Mouse (Mus musculus) intestine, embryonic 16.5 days (tissue): ENCODE data around the gene Vamp2. TPM values are rescaled to one million over a fixed set of nuclear protein-coding genes. Genes with fewer than 3 reads are reported as not detected.

Source experiments
- ATAC-seq: fragments of 200-750 bp; cut with Nextera tagmentation; 2 replicates; pipeline ENCODE4 v1.8.0; 2017; ENCODE audit warnings: moderate TSS enrichment, moderate library complexity
- H3K27ac ChIP-seq: fragments of 300-500 bp; sonication (generic); 2 replicates; pipeline ENCODE4 v1.5.1; 2014; ENCODE audit warnings: mild to moderate bottlenecking, low read length
- H3K27me3 ChIP-seq: fragments of 300-500 bp; sonication (generic); replicated peaks from 2 replicates; pipeline ENCODE4 v1.6.1; 2014; ENCODE audit warnings: low read length, control low read depth, mixed read lengths; ENCODE audit not compliant: control insufficient read depth, insufficient read depth
- H3K36me3 ChIP-seq: fragments of 300-500 bp; sonication (generic); 2 replicates; pipeline ENCODE4 v1.6.1; 2014; ENCODE audit warnings: low read length, control low read depth; ENCODE audit not compliant: control insufficient read depth, insufficient read depth
- H3K4me1 ChIP-seq: fragments of 300-500 bp; sonication (generic); 2 replicates; pipeline ENCODE4 v1.6.1; 2014; ENCODE audit warnings: low read length, control low read depth, mixed read lengths; ENCODE audit not compliant: control insufficient read depth, insufficient read depth
- H3K4me2 ChIP-seq: fragments of 300-500 bp; sonication (generic); 2 replicates; pipeline ENCODE4 v1.6.1; 2014; ENCODE audit warnings: low read depth, low read length, control low read depth
- H3K4me3 ChIP-seq: fragments of 300-500 bp; sonication (generic); 2 replicates; pipeline ENCODE4 v1.5.1; 2014; ENCODE audit warnings: mild to moderate bottlenecking, low read length
- H3K9ac ChIP-seq: fragments of 300-500 bp; sonication (generic); 2 replicates; pipeline ENCODE4 v1.6.1; 2014; ENCODE audit warnings: low read depth, low read length
- H3K9me3 ChIP-seq: fragments of 300-500 bp; sonication (generic); 2 replicates; pipeline ENCODE4 v1.6.1; 2016; ENCODE audit warnings: low read length, control low read depth; ENCODE audit not compliant: control insufficient read depth
- WGBS: fragments of 180-500 bp; shearing (Covaris S2); extraction: QIAGEN DNeasy Blood & Tissue Kit; methylation state at CpG from one replicate; pipeline ENCODE4 v1.1.7; 2014; 5-methylcytosine and 5-hydroxymethylcytosine counted together
- polyA plus RNA-seq: library from polyadenylated mRNA; unstranded; fragments of >200 nt; fragmentation: Nextera tagmentation; extraction: Ambion mirVana; gene quantifications from 2 replicates; pipeline ENCODE4 v1.2.1, GENCODE M21; 2015

Vamp2 gene
- polyA plus RNA-seq, 1 experiment from 2014 or later: 65.8 TPM

DNA sequence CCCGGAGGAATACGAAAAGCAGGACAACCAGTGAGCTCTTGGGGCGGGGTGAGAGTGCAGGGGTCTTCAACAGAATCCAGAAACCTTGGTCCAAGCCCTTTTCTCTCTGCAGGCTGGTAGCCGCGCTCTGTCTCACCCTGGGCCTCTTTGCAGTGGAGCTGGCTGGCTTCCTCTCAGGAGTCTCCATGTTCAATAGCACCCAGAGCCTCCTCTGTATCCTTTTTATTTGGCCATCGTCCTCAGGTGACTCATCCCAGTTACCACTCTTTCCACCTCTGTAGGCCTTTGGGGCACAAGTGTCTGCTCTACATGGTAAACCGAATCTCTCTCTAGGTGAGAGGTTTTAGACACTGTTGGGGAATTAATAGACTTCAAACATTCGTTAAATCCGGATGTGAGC lies 17.0 kb upstream of the Vamp2 start:
- Histone ChIP-seq H3K36me3 (no peaks in the 10 kb centered on the region), H3K27me3 (no peaks in the 10 kb centered on the region), H3K9ac (peak overlapping the region; percentile 77), H3K4me2 (peak overlapping the region; percentile 76), H3K4me1 (peaks cover 37% of the 10 kb centered on the region), H3K4me3 (peak overlapping the region; percentile 56), H3K9me3 (no peaks in the 10 kb centered on the region), H3K27ac (peak overlapping the region; percentile 83)
- 27% methylated on average over 9 of the region's 9 CpGs for WGBS
- ATAC-seq: no peak

DNA sequence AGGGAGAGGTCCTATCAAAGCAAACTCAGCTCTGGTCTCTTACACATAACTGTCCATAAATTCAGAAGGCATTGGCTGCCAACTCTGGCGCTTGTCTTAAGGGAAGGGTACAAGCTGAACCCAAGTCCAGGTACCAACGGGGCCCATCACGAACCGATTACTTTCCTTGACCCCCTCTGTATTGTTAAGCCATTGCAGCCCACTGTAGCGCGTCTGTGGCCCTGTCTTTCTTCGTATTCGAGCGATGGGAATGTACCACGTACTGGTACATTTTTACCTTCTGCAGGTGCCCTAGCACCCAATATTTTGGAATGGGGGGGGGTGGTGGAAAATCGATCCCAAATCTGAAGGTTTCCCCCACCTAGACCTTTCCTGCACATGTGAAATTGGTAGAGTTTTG lies 16.1 kb upstream of the Vamp2 start:
- H3K36me3 ChIP-seq: no peaks in the 10 kb centered on the region
- 80% methylated on average over 11 of the region's 11 CpGs for whole genome bisulfite sequencing
- no peaks in the 10 kb centered on the region for H3K27me3 ChIP-seq
- H3K4me1 ChIP-seq: peaks cover 29% of the 10 kb centered on the region
- ATAC-seq: no peak
- H3K27ac ChIP-seq: peak overlapping the region; percentile 72
- H3K4me3 ChIP-seq: peak overlapping the region; percentile 37; the same call in 1 of the 2 replicates
- H3K9me3 ChIP-seq: no peaks in the 10 kb centered on the region
- H3K9ac ChIP-seq: no peak overlapping the region
- H3K4me2 ChIP-seq: peak overlapping the region; percentile 58

DNA sequence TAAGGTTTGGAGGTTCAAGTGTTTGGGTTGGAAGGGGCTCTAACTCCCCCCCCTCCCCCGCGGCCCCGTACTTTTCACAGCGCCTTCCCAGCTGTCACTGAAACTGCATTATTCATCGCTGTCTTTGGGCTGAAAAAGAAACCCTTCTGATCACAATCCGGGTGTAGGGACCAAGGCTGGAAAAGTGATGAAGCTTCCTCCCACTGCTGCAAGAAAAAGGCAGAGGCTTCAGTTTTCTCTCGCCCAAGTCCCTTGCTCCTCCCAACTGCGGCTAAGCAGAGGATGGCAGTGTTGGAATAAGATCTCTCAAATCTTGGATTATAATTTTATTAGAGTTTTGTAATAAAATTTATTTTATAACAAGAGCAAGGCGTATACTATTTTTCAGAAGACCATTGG lies 15.6 kb upstream of the Vamp2 start:
- 6% methylated on average over 9 of the region's 9 CpGs for WGBS

DNA sequence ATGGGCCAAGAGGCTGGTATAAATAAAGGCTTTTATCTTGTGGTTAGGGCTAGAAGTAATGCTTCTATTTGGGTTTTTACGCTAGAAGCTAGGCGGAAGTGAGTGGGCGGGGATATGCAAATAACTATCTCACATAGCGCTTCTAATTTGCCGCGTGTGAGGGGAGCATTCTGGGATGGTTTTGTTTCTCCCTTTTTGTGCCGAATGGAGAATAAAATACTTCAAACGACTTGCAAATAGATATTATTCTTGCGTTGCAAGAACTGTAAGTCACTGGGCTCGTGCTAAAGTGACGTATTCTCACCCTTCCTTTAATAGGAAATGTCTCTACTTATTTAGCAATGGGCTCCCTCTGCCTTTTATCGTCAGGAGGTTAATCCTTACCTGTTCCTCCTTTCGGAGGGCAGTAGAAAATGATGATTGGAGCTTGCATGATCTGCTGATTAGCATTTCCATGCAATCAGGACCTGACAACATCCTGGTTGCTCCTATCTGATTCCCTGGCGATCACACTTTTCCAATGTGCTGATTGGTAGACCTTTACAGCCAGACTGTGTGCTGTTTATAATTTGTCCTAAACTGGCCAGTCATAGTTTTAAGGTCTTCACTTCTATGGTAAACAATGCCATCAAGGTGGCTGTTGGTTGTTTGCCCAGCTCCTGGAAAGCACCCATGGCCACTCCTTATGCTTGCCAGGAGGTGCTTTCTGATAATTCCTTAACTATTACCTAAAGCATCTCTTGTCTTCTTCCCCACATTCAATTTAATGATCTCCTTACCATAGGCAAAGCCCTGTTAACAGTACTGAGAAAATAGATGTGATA lies 15.0 kb upstream of the Vamp2 start:
- Histone ChIP-seq H3K4me1 (peaks cover 23% of the 10 kb centered on the region), H3K9me3 (no peaks in the 10 kb centered on the region), H3K4me3 (peak overlapping the region; percentile 37), H3K36me3 (no peaks in the 10 kb centered on the region), H3K9ac (peak overlapping the region; percentile 48), H3K27me3 (no peaks in the 10 kb centered on the region), H3K4me2 (peak overlapping the region; percentile 58), H3K27ac (peak overlapping the region; percentile 86)
- WGBS: under 1% methylated on average over 14 of the region's 14 CpGs
- peak; percentile 81 for ATAC-seq

More for the DNA sequence above, 15.6 kb upstream of the Vamp2 start:
- H3K9ac ChIP-seq: no peak overlapping the region
- H3K4me1 ChIP-seq: peaks cover 25% of the 10 kb centered on the region
- peak overlapping the region; percentile 37 for H3K4me3 ChIP-seq
- ATAC-seq: no peak
- H3K36me3 ChIP-seq: no peaks in the 10 kb centered on the region
- peak overlapping the region; percentile 58 for H3K4me2 ChIP-seq
- H3K9me3 ChIP-seq: no peaks in the 10 kb centered on the region
- H3K27ac ChIP-seq: peak overlapping the region; percentile 72
- no peaks in the 10 kb centered on the region for H3K27me3 ChIP-seq

DNA sequence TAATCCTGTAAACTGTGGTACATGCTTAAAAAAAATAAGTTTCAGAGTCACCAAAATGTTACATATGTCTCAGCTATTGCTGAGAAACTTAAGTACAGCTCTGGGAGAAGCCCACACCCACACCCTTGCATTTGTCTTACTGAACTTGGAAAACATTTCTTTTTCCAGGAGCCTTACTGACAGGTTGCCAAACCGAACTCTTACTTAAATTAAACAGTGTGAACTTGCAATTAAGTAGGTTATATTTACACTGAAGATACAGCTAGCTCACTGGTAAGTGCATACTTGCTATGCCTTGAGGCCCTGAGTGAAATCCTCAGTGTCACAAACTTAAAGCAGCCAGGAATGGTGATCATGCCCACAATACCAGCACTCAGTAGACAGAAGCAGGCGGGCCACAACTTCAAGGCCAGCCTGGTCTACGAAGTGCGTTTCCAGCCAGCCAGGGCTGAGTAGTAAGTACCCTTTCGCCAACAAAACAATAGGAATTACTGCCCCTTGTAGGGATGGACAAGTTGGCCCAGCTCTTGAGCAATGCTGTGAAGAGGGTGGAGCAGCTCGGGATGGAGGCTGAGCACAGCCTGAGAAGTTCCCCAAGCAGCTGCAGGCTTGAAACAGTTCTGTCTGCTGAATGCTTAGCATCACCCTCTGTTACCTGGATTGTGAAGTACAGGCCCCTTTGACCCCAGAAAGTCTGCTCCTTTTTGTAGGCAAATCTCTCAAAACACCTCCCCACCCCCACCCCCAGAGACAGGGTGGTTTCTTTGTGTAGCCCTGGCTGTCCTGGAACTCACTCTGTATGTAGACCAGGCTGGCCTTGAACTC lies 14.1 kb upstream of the Vamp2 start:
- H3K36me3 ChIP-seq: no peaks in the 10 kb centered on the region
- peak overlapping the region; percentile 34 for H3K9ac ChIP-seq
- H3K4me2 ChIP-seq: no peak overlapping the region

DNA sequence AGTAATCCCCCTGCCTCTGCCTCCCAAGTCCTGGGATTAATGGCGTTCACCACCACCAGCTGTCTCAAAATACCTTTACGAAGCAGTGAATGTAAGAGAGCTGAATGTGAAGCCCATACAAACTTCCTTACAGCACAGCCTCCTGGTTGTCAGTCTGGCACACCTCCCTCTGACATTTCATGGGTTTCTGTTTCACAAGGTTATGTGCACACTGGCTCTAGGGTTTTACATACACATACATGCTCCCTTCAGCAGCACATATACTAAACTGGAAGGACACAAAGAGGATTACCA lies 13.6 kb upstream of the Vamp2 start:
- no peak for ATAC-seq
- 51% methylated on average over 2 of the region's 2 CpGs for WGBS
- H3K4me1 ChIP-seq: peaks cover 23% of the 10 kb centered on the region
- H3K9ac ChIP-seq: peak overlapping the region; percentile 34
- no peaks in the 10 kb centered on the region for H3K27me3 ChIP-seq
- no peak overlapping the region for H3K4me3 ChIP-seq
- H3K4me2 ChIP-seq: no peak overlapping the region
- no peak overlapping the region for H3K27ac ChIP-seq
- no peaks in the 10 kb centered on the region for H3K9me3 ChIP-seq
- H3K36me3 ChIP-seq: no peaks in the 10 kb centered on the region

More for the DNA sequence above, 14.1 kb upstream of the Vamp2 start:
- Histone ChIP-seq H3K27ac (peak overlapping the region; percentile 86), H3K27me3 (no peaks in the 10 kb centered on the region), H3K4me3 (no peak overlapping the region), H3K9me3 (no peaks in the 10 kb centered on the region), H3K4me1 (peaks cover 23% of the 10 kb centered on the region)
- WGBS: 35% methylated on average over 6 of the region's 6 CpGs
- no peak for ATAC-seq

DNA sequence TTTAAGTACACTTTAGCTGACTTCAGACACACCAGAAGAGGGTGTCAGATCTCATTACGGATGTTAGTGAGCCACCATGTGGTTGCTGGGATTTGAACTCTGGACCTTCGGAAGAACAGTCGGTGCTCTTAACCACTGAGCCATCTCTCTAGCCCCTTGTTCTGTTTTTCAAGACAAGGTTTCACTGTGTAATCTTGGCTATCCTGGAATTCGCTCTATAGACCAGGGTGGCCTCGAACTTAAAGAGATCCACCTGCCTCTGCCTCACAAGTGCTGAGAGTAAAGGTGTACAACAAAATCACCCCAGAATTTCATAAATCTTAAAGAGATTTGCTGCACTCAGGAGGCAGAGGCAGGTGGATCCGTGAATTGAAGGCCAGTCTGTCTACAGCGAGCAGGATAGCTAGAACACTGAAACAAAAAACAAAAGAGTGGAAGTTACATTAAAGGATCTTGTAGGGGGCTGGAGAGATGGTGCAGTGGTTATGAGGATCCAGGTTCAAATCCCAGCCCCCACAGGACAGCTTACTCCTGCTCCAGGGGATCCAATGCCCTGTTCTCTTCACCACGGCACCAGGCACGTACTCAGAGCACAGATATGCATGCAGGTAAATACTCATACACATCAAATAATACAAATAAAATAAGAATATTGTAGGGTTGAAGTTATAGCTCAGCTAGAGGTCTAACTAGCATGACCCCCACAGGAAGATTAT lies 12.4 kb upstream of the Vamp2 start:
- Histone ChIP-seq H3K4me2 (no peak overlapping the region), H3K27ac (no peak overlapping the region), H3K36me3 (no peaks in the 10 kb centered on the region), H3K9ac (no peak overlapping the region), H3K4me3 (no peak overlapping the region), H3K27me3 (no peaks in the 10 kb centered on the region), H3K4me1 (peaks cover 19% of the 10 kb centered on the region), H3K9me3 (no peaks in the 10 kb centered on the region)
- WGBS: 58% methylated on average over 8 of the region's 9 CpGs
- ATAC-seq: no peak

DNA sequence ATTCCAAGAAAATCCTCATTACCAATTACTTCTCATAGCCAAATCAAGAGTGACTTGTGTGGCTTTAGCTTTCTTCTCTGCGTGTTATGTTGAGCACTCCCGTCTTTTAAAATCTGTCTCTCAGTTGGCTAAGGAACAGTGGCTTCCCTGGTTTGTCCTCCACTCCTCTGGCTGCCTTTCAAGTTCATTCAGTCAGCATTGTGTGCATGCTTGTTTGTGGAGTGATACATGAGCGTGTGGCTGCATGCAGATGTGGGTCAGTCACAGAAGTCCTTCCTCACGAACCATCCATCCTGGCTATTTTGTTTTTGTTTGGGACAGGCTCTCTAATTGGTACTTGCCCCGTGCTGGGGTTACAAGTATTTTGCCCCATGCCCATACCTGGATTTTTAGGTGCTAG lies 11.7 kb upstream of the Vamp2 start:
- no peak overlapping the region for H3K4me2 ChIP-seq
- WGBS: 74% methylated on average over 5 of the region's 5 CpGs
- ATAC-seq: no peak

DNA sequence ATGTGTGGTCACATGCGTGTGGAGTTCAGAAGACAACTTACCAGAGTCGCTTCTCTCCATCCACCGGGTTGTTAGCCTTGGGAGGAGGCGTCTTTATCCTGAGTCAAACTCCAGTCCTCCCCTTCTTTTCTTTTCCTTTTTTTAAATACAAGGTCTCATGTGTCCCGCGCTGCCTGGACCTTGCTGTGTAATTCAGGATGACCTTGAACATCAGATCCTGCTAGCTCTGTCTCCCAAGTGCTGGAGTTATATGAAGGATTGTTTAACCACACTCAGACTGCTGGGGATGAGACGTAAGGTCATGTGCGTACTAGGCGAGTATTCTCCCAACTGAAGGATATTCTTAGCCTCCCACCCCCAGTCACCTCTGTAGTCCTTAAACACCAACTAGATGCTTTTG lies 11.0 kb upstream of the Vamp2 start:
- no peak for ATAC-seq
- Histone ChIP-seq H3K4me1 (peaks cover 11% of the 10 kb centered on the region; the same call in 1 of the 2 replicates), H3K9me3 (no peaks in the 10 kb centered on the region), H3K36me3 (no peaks in the 10 kb centered on the region), H3K4me2 (no peak overlapping the region), H3K4me3 (no peak overlapping the region), H3K27ac (no peak overlapping the region), H3K9ac (no peak overlapping the region), H3K27me3 (no peaks in the 10 kb centered on the region)
- WGBS: 78% methylated on average over 9 of the region's 9 CpGs

More for the DNA sequence above, 11.7 kb upstream of the Vamp2 start:
- Histone ChIP-seq H3K9me3 (no peaks in the 10 kb centered on the region), H3K27me3 (no peaks in the 10 kb centered on the region), H3K4me1 (peaks cover 13% of the 10 kb centered on the region), H3K27ac (no peak overlapping the region), H3K36me3 (no peaks in the 10 kb centered on the region), H3K4me3 (no peak overlapping the region), H3K9ac (no peak overlapping the region)
